Mouse (Mus musculus) B cell, adult 2 months (primary cell): ENCODE results near the gene Krt90.

ENCODE experiments used
- DNase-seq, 2 experiments: peaks; one replicate each; pipeline ENCODE4 v3.0.0; 2022

Gene Krt90

DNA sequence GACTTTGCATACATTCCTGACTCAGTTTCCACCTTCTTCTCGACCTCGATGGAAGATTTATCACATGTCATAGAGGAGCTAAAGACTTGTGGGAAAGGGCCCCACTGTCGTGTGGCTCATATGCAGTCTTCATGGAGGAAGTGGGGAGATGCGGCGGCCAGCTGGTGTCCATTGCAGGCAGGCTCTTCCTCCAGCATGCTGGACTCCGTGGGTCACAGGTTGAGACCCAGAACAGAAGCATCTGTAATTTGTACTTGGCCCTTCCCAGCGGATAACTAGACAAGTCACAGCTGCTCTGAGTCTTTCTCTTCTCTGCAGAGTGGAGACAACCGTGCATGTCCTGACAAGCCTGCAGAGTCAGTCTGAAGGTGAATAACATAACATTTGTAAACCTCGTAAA is 54.5 kb downstream of the Krt90 start:
- DNase-seq = no peak

- no peak for DNase-seq
These were observed 55.6 kb downstream of the Krt90 start for GRCm38 (mm10) chr15:101506896-101507758.
